Mouse (Mus musculus): Measurements from ENCODE around the gene Hhip. TPM values are rescaled to one million over a fixed set of nuclear protein-coding genes. Genes with fewer than 3 reads are reported as not detected.

The Hhip gene
- polyA plus RNA-seq, 1 experiment from 2014 or later = 3.1 TPM

- 79% methylated on average over 6 of the region's 6 CpGs for WGBS
- DNase-seq (ENCODE audit: low spot score) = no peak
- no peak overlapping the region for H3K4me3 ChIP-seq
- no peaks in the 10 kb centered on the region for H3K27me3 ChIP-seq (ENCODE audit: insufficient read depth, poor library complexity, severe bottlenecking)
- no peaks in the 10 kb centered on the region for H3K9me3 ChIP-seq
- H3K36me3 ChIP-seq = no peaks in the 10 kb centered on the region
- H3K27ac ChIP-seq = no peak overlapping the region
- H3K4me1 ChIP-seq = no peaks in the 10 kb centered on the region
These were observed 91.6 kb downstream of the Hhip start for GRCm38 (mm10) chr8:79966159-79966558.

- H3K9me3 ChIP-seq = no peaks in the 10 kb centered on the region
- no peaks in the 10 kb centered on the region for H3K36me3 ChIP-seq
- H3K4me1 ChIP-seq = no peaks in the 10 kb centered on the region
- H3K27me3 ChIP-seq (ENCODE audit: insufficient read depth, poor library complexity, severe bottlenecking) = no peaks in the 10 kb centered on the region
- no peak for DNase-seq (ENCODE audit: low spot score)
- no peak overlapping the region for H3K27ac ChIP-seq
- H3K4me3 ChIP-seq = no peak overlapping the region
- WGBS = 21% methylated on average over 3 of the region's 3 CpGs
These were observed 104.9 kb downstream of the Hhip start for GRCm38 (mm10) chr8:79952857-79953256.

- Histone ChIP-seq H3K4me1 (no peaks in the 10 kb centered on the region), H3K4me3 (no peak overlapping the region), H3K36me3 (no peaks in the 10 kb centered on the region), H3K27me3 (ENCODE audit: insufficient read depth, poor library complexity, severe bottlenecking) (no peaks in the 10 kb centered on the region), H3K27ac (no peak overlapping the region), H3K9me3 (no peaks in the 10 kb centered on the region)
- no peak for DNase-seq (ENCODE audit: low spot score)
- 66% methylated on average over 3 of the region's 3 CpGs for WGBS
These were observed 107.4 kb downstream of the Hhip start for GRCm38 (mm10) chr8:79950376-79950775.

- Histone ChIP-seq H3K27me3 (ENCODE audit: insufficient read depth, poor library complexity, severe bottlenecking) (no peaks in the 10 kb centered on the region), H3K4me3 (no peak overlapping the region), H3K27ac (no peak overlapping the region), H3K36me3 (no peaks in the 10 kb centered on the region), H3K4me1 (no peaks in the 10 kb centered on the region), H3K9me3 (no peaks in the 10 kb centered on the region)
- no peak for DNase-seq (ENCODE audit: low spot score)
- 82% methylated on average over 9 of the region's 9 CpGs for WGBS
These were observed 112.2 kb downstream of the Hhip start for GRCm38 (mm10) chr8:79945501-79946076.

GRCm38 (mm10) chr8:79941070-79941469 lies 116.7 kb downstream of the Hhip start:
- no peaks in the 10 kb centered on the region for H3K36me3 ChIP-seq
- H3K4me3 ChIP-seq = no peak overlapping the region
- WGBS = 87% methylated on average over 5 of the region's 5 CpGs
- H3K27me3 ChIP-seq (ENCODE audit: insufficient read depth, poor library complexity, severe bottlenecking) = no peaks in the 10 kb centered on the region
- peaks cover 4% of the 10 kb centered on the region; the same call in 1 of the 2 replicates for H3K4me1 ChIP-seq
- no peaks in the 10 kb centered on the region for H3K9me3 ChIP-seq
- H3K27ac ChIP-seq = no peak overlapping the region
- DNase-seq (ENCODE audit: low spot score) = no peak

- no peaks in the 10 kb centered on the region for H3K9me3 ChIP-seq
- no peaks in the 10 kb centered on the region for H3K36me3 ChIP-seq
- H3K27me3 ChIP-seq (ENCODE audit: insufficient read depth, poor library complexity, severe bottlenecking) = no peaks in the 10 kb centered on the region
- no peak for DNase-seq (ENCODE audit: low spot score)
- WGBS = 68% methylated on average over 9 of the region's 9 CpGs
- H3K4me1 ChIP-seq = peaks cover 4% of the 10 kb centered on the region; the same call in 1 of the 2 replicates
- H3K27ac ChIP-seq = no peak overlapping the region
- H3K4me3 ChIP-seq = no peak overlapping the region
These were observed 120.9 kb downstream of the Hhip start for GRCm38 (mm10) chr8:79936856-79937445.

- no peak for DNase-seq (ENCODE audit: low spot score)
- H3K27ac ChIP-seq = no peak overlapping the region
- H3K4me1 ChIP-seq = peaks cover 4% of the 10 kb centered on the region; the same call in 1 of the 2 replicates
- WGBS = 40% methylated on average over 7 of the region's 7 CpGs
- H3K36me3 ChIP-seq = no peaks in the 10 kb centered on the region
- H3K4me3 ChIP-seq = no peak overlapping the region
- no peaks in the 10 kb centered on the region for H3K27me3 ChIP-seq (ENCODE audit: insufficient read depth, poor library complexity, severe bottlenecking)
- no peaks in the 10 kb centered on the region for H3K9me3 ChIP-seq
These were observed 122.0 kb downstream of the Hhip start for GRCm38 (mm10) chr8:79935793-79936192.

GRCm38 (mm10) chr8:79929202-79929601 lies 128.6 kb downstream of the Hhip start:
- DNase-seq (ENCODE audit: low spot score) = no peak
- Histone ChIP-seq H3K4me3 (no peak overlapping the region), H3K27ac (no peak overlapping the region), H3K9me3 (no peaks in the 10 kb centered on the region), H3K36me3 (no peaks in the 10 kb centered on the region), H3K4me1 (no peaks in the 10 kb centered on the region), H3K27me3 (ENCODE audit: insufficient read depth, poor library complexity, severe bottlenecking) (no peaks in the 10 kb centered on the region)
- WGBS = 67% methylated on average over 4 of the region's 4 CpGs

- Histone ChIP-seq H3K4me3 (no peak overlapping the region), H3K36me3 (no peaks in the 10 kb centered on the region), H3K4me1 (no peaks in the 10 kb centered on the region), H3K27me3 (ENCODE audit: insufficient read depth, poor library complexity, severe bottlenecking) (no peaks in the 10 kb centered on the region), H3K9me3 (no peaks in the 10 kb centered on the region), H3K27ac (no peak overlapping the region)
- DNase-seq (ENCODE audit: low spot score) = no peak
- 56% methylated on average over 7 of the region's 7 CpGs for WGBS
These were observed 140.6 kb downstream of the Hhip start for GRCm38 (mm10) chr8:79917211-79917610.
